Mouse (Mus musculus): ENCODE results near the gene Ispd.

The Ispd gene

DNA sequence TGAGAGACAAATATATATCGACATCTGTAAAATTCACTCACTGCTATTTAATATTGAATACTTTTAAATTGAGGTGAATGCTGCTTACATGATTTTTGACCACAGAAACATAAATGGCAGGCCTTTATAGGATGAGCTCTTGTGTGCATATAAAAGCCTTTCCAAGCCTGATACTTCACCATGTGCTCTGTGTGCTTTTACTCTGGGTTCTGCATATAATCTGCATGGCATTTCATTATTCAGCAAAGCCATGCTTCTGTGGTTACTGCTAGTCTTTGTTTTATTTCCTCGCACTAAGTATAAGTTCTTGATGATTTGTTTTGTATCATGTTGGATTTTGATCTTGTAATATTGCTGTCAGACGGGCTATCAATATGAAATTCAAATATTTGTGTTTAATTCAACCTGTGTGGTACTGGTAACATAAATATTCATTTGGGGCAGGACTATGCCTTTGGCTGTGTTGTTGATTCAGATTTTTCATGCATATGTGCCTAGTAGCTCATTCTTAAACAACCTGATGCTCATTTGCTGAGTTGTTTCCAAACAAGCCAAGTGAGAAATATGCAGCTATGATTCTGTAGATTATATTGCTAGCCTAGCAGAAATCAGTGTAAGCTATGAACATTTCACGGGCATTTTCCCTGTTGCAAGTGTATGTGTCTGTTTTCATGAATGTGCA, 189.3 kb downstream of the Ispd start:
- DNase-seq, result no peak

GRCm38 (mm10) chr12:36584828-36585227, 203.6 kb downstream of the Ispd start:
- no peak for DNase-seq

GRCm38 (mm10) chr12:36597539-36598250, 216.4 kb downstream of the Ispd start:
- DNase-seq, result no peak

- DNase-seq, result no peak
Observed at GRCm38 (mm10) chr12:36621960-36622736, 240.9 kb downstream of the Ispd start.

DNA sequence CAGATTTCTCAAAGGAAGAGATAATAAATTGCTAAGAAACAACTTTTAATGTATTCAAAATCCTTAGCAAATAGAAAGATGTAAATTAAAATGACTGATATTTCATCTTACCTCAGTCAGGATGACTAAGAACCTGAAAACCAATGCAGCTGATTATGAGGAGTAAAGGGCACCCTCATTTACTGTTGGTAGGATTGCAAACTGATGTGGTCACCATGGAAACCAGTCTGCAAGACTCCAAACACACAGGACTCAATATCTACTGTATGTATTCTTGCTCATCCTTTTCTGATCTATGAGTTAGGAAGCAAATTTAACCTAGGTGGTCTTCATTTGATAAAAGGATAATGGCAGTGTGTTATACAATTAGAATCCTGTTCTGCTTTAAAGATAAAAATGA, 246.0 kb downstream of the Ispd start:
- no peak for DNase-seq

DNA sequence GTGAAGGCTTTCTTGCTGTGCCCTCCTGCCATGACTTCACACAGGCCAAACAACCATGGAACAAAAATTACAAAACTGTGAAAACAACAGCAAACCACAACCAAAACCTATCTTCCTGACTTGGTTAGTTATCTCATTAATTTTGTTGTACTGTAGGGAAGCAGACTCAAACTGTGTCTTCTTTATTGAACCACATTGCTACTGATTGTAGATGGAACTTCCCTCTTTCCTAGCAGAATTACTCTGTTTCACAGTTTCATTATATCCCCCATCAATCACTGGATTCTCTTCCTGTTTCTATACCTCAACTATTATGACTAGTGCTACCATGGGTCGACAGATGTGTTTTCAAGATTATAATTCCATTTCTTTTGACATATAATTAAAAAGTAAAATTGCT, 251.2 kb downstream of the Ispd start:
- no peak for DNase-seq

DNA sequence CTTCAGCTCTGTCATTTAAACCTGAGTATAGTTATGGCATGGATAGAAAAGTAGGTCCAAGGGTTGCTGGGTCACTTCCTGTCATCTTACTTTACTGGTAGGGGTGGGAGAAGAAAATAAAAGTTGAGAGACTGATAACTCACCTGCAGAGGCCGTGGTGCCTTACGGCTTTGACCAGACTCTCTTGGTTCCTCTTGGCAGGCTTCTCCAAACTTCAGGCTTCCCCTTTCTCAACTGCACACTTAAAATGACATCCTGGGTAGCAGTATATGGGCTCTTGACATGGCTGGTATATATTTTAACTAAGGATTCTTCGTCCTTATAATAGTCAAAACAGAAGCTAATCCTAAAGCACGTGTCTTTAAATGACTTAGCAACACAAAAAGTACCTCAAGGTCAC, 266.3 kb downstream of the Ispd start:
- no peak for DNase-seq

- peak; percentile 43 for DNase-seq
Observed at GRCm38 (mm10) chr12:36662496-36662895, 281.2 kb downstream of the Ispd start.

DNA sequence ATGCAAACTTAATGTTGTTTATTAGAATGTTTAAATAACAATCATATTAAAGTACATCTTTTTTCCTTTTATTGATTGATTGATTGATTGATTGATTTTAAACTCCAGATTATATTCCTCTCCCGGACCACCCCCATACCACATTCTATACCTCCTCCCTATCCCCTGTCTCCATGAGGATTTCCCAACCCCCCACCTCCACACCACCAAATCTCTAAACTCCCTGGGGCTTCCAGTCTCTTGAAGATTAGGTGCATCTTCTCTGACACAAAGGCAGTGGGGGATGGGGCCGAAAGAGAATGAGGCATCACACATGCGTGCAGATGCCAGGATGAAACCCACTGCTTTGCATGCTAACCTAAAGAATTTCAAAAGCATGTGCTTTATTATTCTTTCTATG, 283.5 kb downstream of the Ispd start:
- DNase-seq, result no peak

- DNase-seq, result no peak
Observed at GRCm38 (mm10) chr12:36666771-36667170, 285.5 kb downstream of the Ispd start.

- DNase-seq, result no peak
Observed at GRCm38 (mm10) chr12:36670164-36670908, 289.1 kb downstream of the Ispd start.

GRCm38 (mm10) chr12:36670915-36671579, 289.8 kb downstream of the Ispd start:
- DNase-seq, result no peak

DNA sequence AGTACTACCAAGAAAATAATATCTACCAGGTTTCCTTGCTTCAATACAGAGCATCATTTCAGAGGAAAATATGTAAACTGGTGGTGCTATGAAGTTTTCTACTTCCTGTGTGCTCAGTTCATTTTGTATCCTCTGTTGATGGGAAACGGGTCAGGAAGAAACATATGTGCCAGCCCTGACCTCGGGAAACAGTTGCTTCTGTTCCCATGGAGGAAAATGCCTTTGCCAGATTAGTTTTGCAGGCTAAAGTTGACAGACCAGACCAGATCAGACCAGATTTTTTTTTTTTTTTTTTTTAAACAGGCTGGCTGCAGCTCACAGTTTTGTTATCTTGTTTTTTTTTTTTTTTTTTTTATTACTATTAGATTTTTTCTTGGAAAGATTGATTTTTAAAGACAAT, 293.2 kb downstream of the Ispd start:
- DNase-seq, result no peak

- no peak for DNase-seq
Observed at GRCm38 (mm10) chr12:36678220-36678619, 297.0 kb downstream of the Ispd start.

GRCm38 (mm10) chr12:36680883-36681505, 299.7 kb downstream of the Ispd start:
- DNase-seq, result no peak

DNA sequence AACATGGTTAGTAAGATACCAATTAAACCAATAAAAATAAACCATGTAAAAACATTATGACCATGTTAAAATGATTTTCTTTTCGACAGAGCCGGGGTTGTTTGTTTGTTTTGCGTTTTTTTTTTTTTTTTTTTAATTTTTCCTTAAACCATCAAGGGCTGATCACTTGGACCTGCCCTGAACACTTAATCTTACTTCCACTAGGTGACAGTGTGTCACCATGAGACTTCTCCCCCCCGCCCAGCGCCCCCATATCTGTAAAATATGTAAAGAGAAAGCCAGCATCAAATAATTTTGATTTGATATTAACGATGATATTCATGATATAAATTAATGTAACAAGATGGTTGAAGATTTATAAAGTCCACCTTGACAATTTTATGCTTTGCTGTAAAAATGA, 300.5 kb downstream of the Ispd start:
- DNase-seq, result no peak

DNA sequence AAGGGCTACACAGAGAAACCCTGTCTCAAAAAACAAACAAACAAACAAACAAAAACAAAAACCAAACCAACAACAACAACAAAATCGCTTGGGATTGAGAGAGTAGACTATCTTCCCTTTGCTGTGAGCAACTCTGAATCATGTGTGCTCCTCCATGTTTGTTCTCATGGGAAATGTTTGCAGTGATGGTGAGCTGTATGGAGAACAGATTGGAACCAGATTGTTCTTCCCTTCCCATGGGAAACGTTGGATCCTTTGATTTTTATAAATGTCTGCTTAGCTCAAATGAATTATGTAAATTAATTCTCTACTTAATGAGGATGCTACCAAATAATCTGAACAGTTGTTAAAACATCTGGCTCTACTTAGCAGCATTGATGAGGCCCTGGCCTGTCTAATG, 312.8 kb downstream of the Ispd start:
- DNase-seq, result no peak

- no peak for DNase-seq
Observed at GRCm38 (mm10) chr12:36704380-36704779, 323.1 kb downstream of the Ispd start.

GRCm38 (mm10) chr12:36708810-36709209, 327.6 kb downstream of the Ispd start:
- no peak for DNase-seq

GRCm38 (mm10) chr12:36713866-36714662, 332.8 kb downstream of the Ispd start:
- DNase-seq, result peak; percentile 1

DNA sequence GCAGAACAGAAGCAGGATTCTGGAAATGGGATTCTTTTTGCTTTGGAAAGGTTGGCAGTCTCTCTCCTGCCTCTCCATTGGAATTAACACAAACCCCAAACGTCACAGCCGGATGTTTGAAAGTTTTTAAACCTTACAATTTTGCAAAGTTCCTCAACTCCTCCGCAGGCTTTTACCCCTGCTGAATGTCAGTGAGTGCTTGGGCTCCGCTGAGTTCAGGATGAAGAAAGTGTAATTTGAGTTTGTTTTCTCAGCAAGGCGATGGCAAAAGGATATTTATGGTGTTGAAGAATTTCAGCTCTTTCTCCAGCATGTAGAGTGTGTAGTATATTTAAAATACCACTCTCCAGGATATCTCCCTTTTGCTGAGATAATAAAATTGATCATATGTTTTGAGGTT, 336.3 kb downstream of the Ispd start:
- DNase-seq, result no peak

Measured in cerebellum, adult 9-11 months (tissue).